Comparison of ENCODE assay signal across 8 mouse cellular contexts in the genomic region with DNA sequence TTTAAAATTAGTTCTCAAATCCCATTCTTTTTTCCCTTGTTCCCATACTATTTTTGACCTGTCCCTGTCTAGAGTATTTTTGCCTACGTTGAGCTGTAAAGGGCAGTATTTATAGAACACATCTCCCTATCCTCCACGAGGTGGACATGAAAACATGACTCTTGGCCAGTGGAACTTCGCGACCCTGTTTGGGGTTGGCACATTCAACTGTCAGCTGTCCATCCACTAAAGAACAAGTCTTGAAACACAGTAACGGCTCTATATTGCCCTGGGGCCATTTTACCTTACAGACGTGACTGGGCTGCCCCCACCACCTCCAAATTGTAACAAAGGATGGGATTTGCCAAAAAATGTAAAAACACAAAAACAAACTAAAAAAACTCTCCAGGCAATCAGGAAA. TPM values are rescaled to one million over a fixed set of nuclear protein-coding genes. Genes with fewer than 3 reads are reported as not detected.
DNase-seq lines count a peak whose midpoint lies in the region; ATAC-seq and TF ChIP-seq lines count a peak whose summit lies in the region.

No protein-coding gene starts in this region.

- TF ChIP-seq POLR2A in limb, embryonic 14.5 days (IDR thresholded peaks at IDR 0.05; ENCODE audit: borderline replicate concordance, extremely low read depth, insufficient read depth, insufficient read length), result no peak

- 0 out of 2 replicates have a peak, but pooled peaks have one; percentile 9 for ATAC-seq in heart, embryonic 11.5 days (replicated peaks; ENCODE audit: insufficient number of reproducible peaks, low FRiP score, low TSS enrichment)
- ATAC-seq in limb, embryonic 14.5 days (ENCODE audit: low FRiP score, low read depth), result 0 out of 2 replicates have a peak, but pooled peaks have one; percentile 8

- H3K4me1 ChIP-seq in heart, embryonic 11.5 days (ENCODE audit: control insufficient read depth, insufficient read depth, low read length), result 0 out of 2 replicates have a peak, but pooled peaks cover 2% of the 10 kb centered on the region
- H3K4me1 ChIP-seq in limb, embryonic 14.5 days (ENCODE audit: control insufficient read depth, insufficient read depth, low read length), result peaks cover 12% of the 10 kb centered on the region

- H3K9me3 ChIP-seq in heart, embryonic 11.5 days (replicated peaks; ENCODE audit: control insufficient read depth, low read length), result no peaks in the 10 kb centered on the region
- no peaks in the 10 kb centered on the region for H3K9me3 ChIP-seq in limb, embryonic 14.5 days (ENCODE audit: control insufficient read depth, low read length)

- H3K9ac ChIP-seq in heart, embryonic 11.5 days (ENCODE audit: low read depth, low read length), result peak overlapping the region; percentile 93
- peak overlapping the region; percentile 99 for H3K9ac ChIP-seq in limb, embryonic 14.5 days (ENCODE audit: low read depth, low read length, severe bottlenecking)

- H3K4me2 ChIP-seq in heart, embryonic 11.5 days, result peak overlapping the region; percentile 85
- H3K4me2 ChIP-seq in limb, embryonic 14.5 days (replicated peaks; ENCODE audit: low read depth, low read length, severe bottlenecking), result peak overlapping the region; percentile 72

- no peaks in the 10 kb centered on the region for H3K27me3 ChIP-seq in heart, embryonic 11.5 days (ENCODE audit: control insufficient read depth, insufficient read depth, low read length)
- H3K27me3 ChIP-seq in limb, embryonic 14.5 days (ENCODE audit: control insufficient read depth, insufficient read depth, low read length), result no peaks in the 10 kb centered on the region

- DNase-seq in embryo, embryonic 10 days (ENCODE audit: low spot score), result peak; percentile 59
- DNase-seq in embryo, embryonic 9.5 days (ENCODE audit: extremely low spot score), result no peak
- peak; percentile 55 for DNase-seq in MN1 (ENCODE audit: low spot score)
- peak; percentile 49 for DNase-seq in limb, embryonic 14.5 days (ENCODE audit: low spot score)
- peak; percentile 58 for DNase-seq in retina, postnatal 1 day
- DNase-seq in frontal cortex, adult 2 months (ENCODE audit: extremely low spot score in 1 of 2, low spot score in 1 of 2), result no peak
- DNase-seq in layer of hippocampus, postnatal 14 days (ENCODE audit: low spot score in 2 of 2), result no peak

- H3K36me3 ChIP-seq in heart, embryonic 11.5 days (ENCODE audit: control insufficient read depth, insufficient read depth, low read length), result peaks cover 12% of the 10 kb centered on the region; the same call in 1 of the 2 replicates
- H3K36me3 ChIP-seq in limb, embryonic 14.5 days (ENCODE audit: control insufficient read depth, insufficient read depth, low read length), result peaks cover 17% of the 10 kb centered on the region

- H3K27ac ChIP-seq in heart, embryonic 11.5 days (ENCODE audit: low read depth, low read length), result peak overlapping the region; percentile 98
- H3K27ac ChIP-seq in limb, embryonic 14.5 days (replicated peaks; ENCODE audit: low read depth, low read length), result peak overlapping the region; percentile 100

- H3K4me3 ChIP-seq in heart, embryonic 11.5 days (ENCODE audit: low read depth, low read length), result peak overlapping the region; percentile 81
- peak overlapping the region; percentile 88 for H3K4me3 ChIP-seq in limb, embryonic 14.5 days (replicated peaks; ENCODE audit: low read length)

- 0% methylated on average over 6 of the region's 6 CpGs for WGBS in heart, embryonic 11.5 days (ENCODE audit: insufficient replicate concordance)
- WGBS in limb, embryonic 14.5 days, result under 1% methylated on average over 6 of the region's 6 CpGs

RNA-seq across cellular contexts. Expression of a gene that starts 1.0 kb away (rescaled TPM):
- 27.4 and 29.3 TPM in 2 replicates for polyA plus RNA-seq in heart, embryonic 11.5 days (2014; fragmentation: Nextera tagmentation; extraction: Ambion mirVana)
- polyA plus RNA-seq in limb, embryonic 14.5 days (2012; rRNA removed), result 30.7 and 31.7 TPM in 2 replicates
- 53.3 and 56.7 TPM in 2 replicates for polyA plus RNA-seq in limb, embryonic 14.5 days (2014; fragmentation: Nextera tagmentation; extraction: Ambion mirVana)
- 15.4 and 16.5 TPM in 2 replicates for polyA plus RNA-seq in frontal cortex, adult 2 months (2012; rRNA removed)
- total RNA-seq in layer of hippocampus, postnatal 14 days (2021), result 10 to 100 TPM; 21.3 to 22.6 TPM

RNA-seq across cellular contexts. Expression of a gene that starts 24.2 kb away (rescaled TPM):
- 0.20 and 0.28 TPM in 2 replicates for polyA plus RNA-seq in heart, embryonic 11.5 days (2014; fragmentation: Nextera tagmentation; extraction: Ambion mirVana)
- 0.24 TPM in 1 of 2 replicates, not detected in the other for polyA plus RNA-seq in limb, embryonic 14.5 days (2012; rRNA removed)
- polyA plus RNA-seq in limb, embryonic 14.5 days (2014; fragmentation: Nextera tagmentation; extraction: Ambion mirVana), result 0.28 and 0.50 TPM in 2 replicates
- 0.22 and 0.42 TPM in 2 replicates for polyA plus RNA-seq in frontal cortex, adult 2 months (2012; rRNA removed)
- total RNA-seq in layer of hippocampus, postnatal 14 days (2021), result under 1 TPM in 1 of 2 experiments, not detected in 1; 0.60 TPM

Comparison
In these comparisons a context has a peak if more than half of its experiments do, and no peak if none do; other contexts are left out.
1. DNase-seq: peak in embryo, embryonic 10 days (single experiment), MN1 (single experiment), limb, embryonic 14.5 days (single experiment) and retina, postnatal 1 day (single experiment); none in embryo, embryonic 9.5 days (single experiment), frontal cortex, adult 2 months (0 of 2) and layer of hippocampus, postnatal 14 days (0 of 2).